Mouse (Mus musculus) midbrain, embryonic 13.5 days (tissue): ENCODE data around the gene Kdm1a. TPM values are rescaled to one million over a fixed set of nuclear protein-coding genes. Genes with fewer than 3 reads are reported as not detected.

Experiments used
- ATAC-seq: fragments of 200-750 bp; cut with Nextera tagmentation; 2 replicates; pipeline ENCODE4 v1.8.0; 2017; ENCODE audit warnings: mild to moderate bottlenecking, moderate TSS enrichment, moderate library complexity
- H3K27ac ChIP-seq: fragments of 300-500 bp; sonication (generic); 2 replicates; pipeline ENCODE4 v1.5.1; 2015; ENCODE audit warnings: inconsistent platforms, mild to moderate bottlenecking, moderate library complexity
- H3K27me3 ChIP-seq: fragments of 300-500 bp; sonication (generic); 2 replicates; pipeline ENCODE4 v1.6.1; 2015; ENCODE audit warnings: mild to moderate bottlenecking, inconsistent platforms
- H3K36me3 ChIP-seq: fragments of 300-500 bp; sonication (generic); 2 replicates; pipeline ENCODE4 v1.6.1; 2015; ENCODE audit warnings: mild to moderate bottlenecking, inconsistent platforms
- H3K4me1 ChIP-seq: fragments of 300-500 bp; sonication (generic); replicated peaks from 2 replicates; pipeline ENCODE4 v1.6.1; 2015; ENCODE audit warnings: inconsistent platforms
- H3K4me2 ChIP-seq: fragments of 300-500 bp; sonication (generic); replicated peaks from 2 replicates; pipeline ENCODE4 v1.6.1; 2015; ENCODE audit warnings: moderate library complexity, mild to moderate bottlenecking, inconsistent platforms
- H3K4me3 ChIP-seq: fragments of 300-500 bp; sonication (generic); replicated peaks from 2 replicates; pipeline ENCODE4 v1.5.1; 2015; ENCODE audit warnings: mild to moderate bottlenecking, inconsistent platforms
- H3K9ac ChIP-seq: fragments of 300-500 bp; sonication (generic); replicated peaks from 2 replicates; pipeline ENCODE4 v1.6.1; 2015; ENCODE audit warnings: mild to moderate bottlenecking, inconsistent platforms
- H3K9me3 ChIP-seq: fragments of 300-500 bp; sonication (generic); 2 replicates; pipeline ENCODE4 v1.6.1; 2016; ENCODE audit warnings: mild to moderate bottlenecking, inconsistent platforms
- WGBS: fragments of 180-500 bp; shearing (Covaris S2); methylation state at CpG from one replicate; pipeline ENCODE4 v1.1.7; 2015; 5-methylcytosine and 5-hydroxymethylcytosine counted together
- microRNA-seq: library from miRNA; unstranded; fragments of <30 nt; microRNA quantifications from one replicate; pipeline ENCODE4, GENCODE M21; 2016
- polyA plus RNA-seq: library from polyadenylated mRNA; unstranded; fragments of >200 nt; fragmentation: Nextera tagmentation; extraction: Ambion mirVana; gene quantifications from 2 replicates; pipeline ENCODE4 v1.2.1, GENCODE M21; 2015

The Kdm1a gene
- polyA plus RNA-seq, 1 experiment from 2014 or later: 94.8 TPM

- Histone ChIP-seq H3K27me3 (no peaks in the 10 kb centered on the region), H3K9me3 (no peaks in the 10 kb centered on the region), H3K4me2 (no peak overlapping the region), H3K9ac (no peak overlapping the region), H3K36me3 (0 out of 2 replicates have a peak, but pooled peaks cover 2% of the 10 kb centered on the region), H3K27ac (no peak overlapping the region), H3K4me1 (peaks cover 7% of the 10 kb centered on the region; the same call in 1 of the 2 replicates), H3K4me3 (no peak overlapping the region)
- ATAC-seq: no peak
- WGBS: 98% methylated on average over 2 of the region's 2 CpGs
Observed at GRCm38 (mm10) chr4:136518576-136518975, 83.9 kb downstream of the Kdm1a start.

- no peak for ATAC-seq
- Histone ChIP-seq H3K9ac (no peak overlapping the region), H3K4me2 (no peak overlapping the region), H3K4me3 (no peak overlapping the region), H3K9me3 (no peaks in the 10 kb centered on the region), H3K4me1 (peaks cover 7% of the 10 kb centered on the region; the same call in 1 of the 2 replicates), H3K27me3 (no peaks in the 10 kb centered on the region), H3K36me3 (0 out of 2 replicates have a peak, but pooled peaks cover 2% of the 10 kb centered on the region), H3K27ac (no peak overlapping the region)
- WGBS: 89% methylated on average over 2 of the region's 2 CpGs
Observed at GRCm38 (mm10) chr4:136518141-136518540, 84.4 kb downstream of the Kdm1a start.

GRCm38 (mm10) chr4:136512905-136513304 lies 89.6 kb downstream of the Kdm1a start:
- no peak overlapping the region for H3K9ac ChIP-seq
- no peaks in the 10 kb centered on the region for H3K36me3 ChIP-seq
- no peaks in the 10 kb centered on the region for H3K9me3 ChIP-seq
- ATAC-seq: no peak
- H3K4me3 ChIP-seq: no peak overlapping the region
- no peak overlapping the region for H3K27ac ChIP-seq
- no peaks in the 10 kb centered on the region for H3K27me3 ChIP-seq
- H3K4me2 ChIP-seq: no peak overlapping the region
- peaks cover 11% of the 10 kb centered on the region; the same call in 1 of the 2 replicates for H3K4me1 ChIP-seq

- Histone ChIP-seq H3K36me3 (no peaks in the 10 kb centered on the region), H3K4me3 (no peak overlapping the region), H3K9me3 (no peaks in the 10 kb centered on the region), H3K4me1 (peaks cover 11% of the 10 kb centered on the region; the same call in 1 of the 2 replicates), H3K4me2 (no peak overlapping the region), H3K27me3 (no peaks in the 10 kb centered on the region), H3K27ac (no peak overlapping the region), H3K9ac (no peak overlapping the region)
- WGBS: 56% methylated on average over 4 of the region's 4 CpGs
- no peak for ATAC-seq
Observed at GRCm38 (mm10) chr4:136511708-136512107, 90.8 kb downstream of the Kdm1a start.

- Histone ChIP-seq H3K4me3 (no peak overlapping the region), H3K27ac (no peak overlapping the region), H3K4me2 (no peak overlapping the region), H3K4me1 (peaks cover 7% of the 10 kb centered on the region; the same call in 1 of the 2 replicates), H3K9ac (no peak overlapping the region), H3K36me3 (no peaks in the 10 kb centered on the region), H3K27me3 (no peaks in the 10 kb centered on the region), H3K9me3 (no peaks in the 10 kb centered on the region)
- WGBS: 83% methylated on average over 1 of the region's 1 CpGs
- no peak for ATAC-seq
Observed at GRCm38 (mm10) chr4:136509857-136510256, 92.7 kb downstream of the Kdm1a start.

GRCm38 (mm10) chr4:136505426-136506215 lies 96.9 kb downstream of the Kdm1a start:
- no peak overlapping the region for H3K27ac ChIP-seq
- H3K9me3 ChIP-seq: no peaks in the 10 kb centered on the region
- WGBS: 71% methylated on average over 2 of the region's 2 CpGs
- no peaks in the 10 kb centered on the region for H3K36me3 ChIP-seq
- no peaks in the 10 kb centered on the region for H3K27me3 ChIP-seq
- ATAC-seq: no peak
- H3K4me2 ChIP-seq: no peak overlapping the region
- H3K9ac ChIP-seq: no peak overlapping the region
- H3K4me3 ChIP-seq: no peak overlapping the region
- H3K4me1 ChIP-seq: 0 out of 2 replicates have a peak, but pooled peaks cover 8% of the 10 kb centered on the region

Small RNA genes lying within 50 kb of the gene (microRNA-seq; reads per million reads assigned to microRNA genes)
- gene Gm22180: not detected

Other genes starting within 250 kb of the Kdm1a start
- gene Htr1d, start 179.2 kb downstream of the Kdm1a start, polyA plus RNA-seq: 0.19 and 0.52 TPM in 2 replicates
- gene 6030445D17Rik, start 140.5 kb downstream of the Kdm1a start, polyA plus RNA-seq: 0.12 TPM in 1 of 2 replicates, not detected in the other
- 68.1 and 79.1 TPM in 2 replicates for gene Luzp1, start 133.0 kb downstream of the Kdm1a start, polyA plus RNA-seq
- not detected in 2 replicates for gene Tex46, start 7.7 kb upstream of the Kdm1a start, polyA plus RNA-seq
- 0.09 TPM in 1 of 2 replicates, not detected in the other for gene Lactbl1, start 19.9 kb upstream of the Kdm1a start, polyA plus RNA-seq
- gene Ephb2, start 233.3 kb upstream of the Kdm1a start, polyA plus RNA-seq: 20.3 and 25.0 TPM in 2 replicates